ENCODE assay signal across 13 mouse cellular contexts in the genomic region with DNA sequence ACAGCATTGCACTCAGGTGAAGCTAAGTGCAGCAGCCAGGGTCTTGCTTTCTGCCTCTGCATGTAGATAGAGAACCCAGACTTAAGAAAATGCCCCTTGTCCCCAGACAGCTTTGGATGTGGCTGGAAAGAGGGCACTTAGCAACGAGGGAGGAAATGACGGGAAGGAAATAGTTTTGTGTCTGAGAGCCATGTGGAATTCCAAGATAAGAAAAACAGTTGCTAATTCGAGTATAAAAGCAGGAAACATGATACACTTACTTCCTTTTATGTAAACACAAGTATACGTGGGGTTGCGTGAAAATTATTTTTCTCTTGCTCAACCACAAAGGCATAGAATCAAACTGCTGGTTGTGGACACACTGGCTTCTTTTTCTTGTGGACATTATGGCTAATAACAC. TPM values are rescaled to one million over a fixed set of nuclear protein-coding genes. Genes with fewer than 3 reads are reported as not detected.
DNase-seq lines count a peak whose midpoint lies in the region; ATAC-seq and TF ChIP-seq lines count a peak whose summit lies in the region.
"Had no signal": no experiment of that assay in that cellular context is flagged by ENCODE, and none has a peak within 500 bp of the region (broad histone marks: within the 10 kb centered on the region; RNA-seq: fewer than 3 reads in every experiment).

Gene Myct1, plus strand, starts transcription at position 312 of the 400 bp plus-strand sequence.

- no peaks in the 10 kb centered on the region for H3K27me3 ChIP-seq in kidney, embryonic 14.5 days (ENCODE audit: control insufficient read depth, insufficient read depth, low read length)
- H3K27me3 ChIP-seq in heart, adult 2 months (ENCODE audit: control insufficient read depth, insufficient read depth, low read length) = no peaks in the 10 kb centered on the region
- no peaks in the 10 kb centered on the region for H3K27me3 ChIP-seq in kidney, embryonic 15.5 days

- H3K4me2 ChIP-seq in kidney, embryonic 14.5 days (replicated peaks; ENCODE audit: low read depth, low read length) = no peak within 1 kb of the TSS
- peak within 1 kb of the TSS; percentile 7; the same call in 1 of the 2 replicates for H3K4me2 ChIP-seq in kidney, embryonic 15.5 days
- H3K4me2 ChIP-seq: hindbrain, embryonic 14.5 days had no signal

- TF ChIP-seq POLR2A in heart, adult 2 months (IDR thresholded peaks at IDR 0.05; ENCODE audit: insufficient read depth, low read depth, low read length) = peak; percentile 71

- peak within 1 kb of the TSS; percentile 16 for H3K4me3 ChIP-seq in kidney, embryonic 14.5 days (ENCODE audit: low read length)
- peak within 1 kb of the TSS; percentile 48 for H3K4me3 ChIP-seq in heart, adult 2 months
- H3K4me3 ChIP-seq in kidney, embryonic 15.5 days (replicated peaks) = peak within 1 kb of the TSS; percentile 25

- peak; percentile 84; the same call in 1 of the 2 replicates for TF ChIP-seq EP300 in heart, adult 2 months (IDR thresholded peaks at IDR 0.05; ENCODE audit: insufficient read depth, low read depth, low read length)

- no peaks in the 10 kb centered on the region for H3K9me3 ChIP-seq in kidney, embryonic 14.5 days (ENCODE audit: control insufficient read depth, low read length)
- H3K9me3 ChIP-seq in kidney, embryonic 15.5 days (replicated peaks) = no peaks in the 10 kb centered on the region

- H3K4me1 ChIP-seq in kidney, embryonic 14.5 days (ENCODE audit: control insufficient read depth, insufficient read depth, low read length) = no peaks in the 10 kb centered on the region
- peaks cover 6% of the 10 kb centered on the region for H3K4me1 ChIP-seq in heart, adult 2 months (ENCODE audit: control insufficient read depth, insufficient read depth, low read length)
- H3K4me1 ChIP-seq in kidney, embryonic 15.5 days = no peaks in the 10 kb centered on the region

- 19% methylated on average over 5 of the region's 5 CpGs for WGBS in kidney, embryonic 14.5 days
- WGBS in heart, adult 2 months = 5% methylated on average over 5 of the region's 5 CpGs
- 10% methylated on average over 5 of the region's 5 CpGs for WGBS in kidney, embryonic 15.5 days

- no peak within 1 kb of the TSS for H3K27ac ChIP-seq in kidney, embryonic 14.5 days (ENCODE audit: low read depth, low read length)
- peak within 1 kb of the TSS; percentile 81 for H3K27ac ChIP-seq in heart, adult 2 months
- peak within 1 kb of the TSS; percentile 23; the same call in 1 of the 2 replicates for H3K27ac ChIP-seq in kidney, embryonic 15.5 days
- H3K27ac ChIP-seq: hindbrain, embryonic 14.5 days had no signal

- ATAC-seq in kidney, embryonic 14.5 days (ENCODE audit: low FRiP score, low TSS enrichment) = no peak
- no peak; the same call in 1 of the 2 replicates for ATAC-seq in kidney, embryonic 15.5 days (replicated peaks; ENCODE audit: low FRiP score)
- peak; percentile 44; the same call in 1 of the 2 replicates for ATAC-seq in megakaryocyte-erythroid progenitor cell, adult 5-6 weeks (replicated peaks; ENCODE audit: low FRiP score, low TSS enrichment, poor library complexity, severe bottlenecking)
- ATAC-seq: forebrain, embryonic 14.5 days had no signal

- no peak for DNase-seq in kidney, postnatal 10 days
- DNase-seq in heart, adult 2 months = peak in 1 of 2 experiments; percentile 44
- no peak for DNase-seq in right cerebral cortex, adult 2 months (ENCODE audit: low spot score in 2 of 2)
- DNase-seq in ovary, postnatal 36 days (ENCODE audit: low spot score) = no peak
- DNase-seq in thymus, postnatal 4 days = no peak
- DNase-seq: adrenal gland, postnatal 14 days; cerebellum, postnatal 36 days; midbrain, embryonic 14.5 days had no signal

- H3K79me2 ChIP-seq in heart, adult 2 months (replicated peaks; ENCODE audit: control insufficient read depth, insufficient read depth, low read length) = no peaks in the 10 kb centered on the region; the same call in 1 of the 2 replicates

- no peak for TF ChIP-seq CTCF in heart, adult 2 months (IDR thresholded peaks at IDR 0.05)

- no peak within 1 kb of the TSS for H3K9ac ChIP-seq in kidney, embryonic 14.5 days (ENCODE audit: low read depth, low read length)
- peak within 1 kb of the TSS; percentile 77 for H3K9ac ChIP-seq in heart, adult 2 months (ENCODE audit: low read depth, low read length)
- no peak within 1 kb of the TSS for H3K9ac ChIP-seq in kidney, embryonic 15.5 days
- H3K9ac ChIP-seq: hindbrain, embryonic 14.5 days had no signal

- H3K36me3 ChIP-seq in kidney, embryonic 14.5 days (ENCODE audit: control insufficient read depth, insufficient read depth, low read length) = no peaks in the 10 kb centered on the region
- H3K36me3 ChIP-seq in heart, adult 2 months (ENCODE audit: control insufficient read depth, insufficient read depth, low read length) = no peaks in the 10 kb centered on the region
- H3K36me3 ChIP-seq in kidney, embryonic 15.5 days = no peaks in the 10 kb centered on the region

- intact Hi-C loops in heart, adult 2 months (cut with DNase I) = loop anchor here (5.0 kb wide), 2 partner anchors 41 to 81 kb away; partner anchors contain the start of gene Syne1

RNA-seq across cellular contexts. Expression of gene Myct1, which starts in this region (rescaled TPM):
- 6.1 and 6.6 TPM in 2 replicates for polyA plus RNA-seq in kidney, embryonic 14.5 days (2014; fragmentation: Nextera tagmentation; extraction: Ambion mirVana)
- total RNA-seq in heart, adult 2 months (2021) = 10 to 100 TPM in 1 of 2 experiments, 1 to 10 TPM in 1; 8.4 to 12.8 TPM
- polyA plus RNA-seq in heart, adult 2 months (2012; rRNA removed) = 8.2 and 12.5 TPM in 2 replicates
- 9.0 and 10.7 TPM in 2 replicates for polyA plus RNA-seq in kidney, embryonic 15.5 days (2015; fragmentation: Nextera tagmentation; extraction: Ambion mirVana)
- 2.9 and 3.6 TPM in 2 replicates for total RNA-seq in megakaryocyte-erythroid progenitor cell, adult 5-6 weeks (2014; fragmentation: Nextera tagmentation)
- total RNA-seq in megakaryocyte-erythroid progenitor cell, adult 5-6 weeks (2017) = 3.0 and 10.1 TPM in 2 replicates
